Comparison of ENCODE assay signal across 29 mouse cellular contexts in genomic region chrX:142600782-142601181, GRCm38 (mm10).
"Had no signal": no experiment of that assay in that cellular context is flagged by ENCODE, and none has a peak within 500 bp of the region (broad histone marks: within the 10 kb centered on the region; RNA-seq: fewer than 3 reads in every experiment).

No protein-coding gene starts in this region.

- H3K27ac ChIP-seq: embryonic facial prominence, embryonic 10.5 days; embryonic facial prominence, embryonic 12.5 days; embryonic facial prominence, embryonic 13.5 days; embryonic facial prominence, embryonic 15.5 days; forebrain, embryonic 10.5 days; forebrain, embryonic 12.5 days; forebrain, embryonic 13.5 days; forebrain, embryonic 15.5 days; gastrocnemius, adult 2 months; heart, adult 2 months; heart, embryonic 10.5 days had no signal

- DNase-seq: cerebellum, adult 8-10 months; cerebellum, adult 9-10 months; cerebellum, adult 9-11 months; cerebellum, postnatal 10 days; cerebellum, postnatal 14 days; cerebellum, postnatal 25 days; cerebellum, postnatal 36 days; embryo, embryonic 11 days; forebrain, postnatal 0 days; gastrocnemius, adult 2 months; gastrocnemius, postnatal 10 days; gastrocnemius, postnatal 14 days; gastrocnemius, postnatal 25 days; gastrocnemius, postnatal 36 days; heart, adult 11 months; heart, adult 18-20 months; heart, adult 2 months had no signal

- H3K4me1 ChIP-seq: embryonic facial prominence, embryonic 10.5 days; embryonic facial prominence, embryonic 12.5 days; embryonic facial prominence, embryonic 13.5 days; embryonic facial prominence, embryonic 15.5 days; forebrain, embryonic 10.5 days; forebrain, embryonic 12.5 days; forebrain, embryonic 13.5 days; forebrain, embryonic 15.5 days; heart, embryonic 10.5 days had no signal

- ATAC-seq: forebrain, embryonic 13.5 days; forebrain, embryonic 14.5 days; forebrain, embryonic 15.5 days; forebrain, embryonic 16.5 days; forebrain, postnatal 0 days had no signal

- H3K4me2 ChIP-seq: embryonic facial prominence, embryonic 12.5 days; embryonic facial prominence, embryonic 13.5 days; embryonic facial prominence, embryonic 15.5 days; forebrain, embryonic 12.5 days; forebrain, embryonic 13.5 days; forebrain, embryonic 15.5 days had no signal

- H3K9ac ChIP-seq: embryonic facial prominence, embryonic 12.5 days; embryonic facial prominence, embryonic 13.5 days; embryonic facial prominence, embryonic 15.5 days; forebrain, embryonic 12.5 days; forebrain, embryonic 13.5 days; forebrain, embryonic 15.5 days; forebrain, postnatal 0 days had no signal

- H3K9me3 ChIP-seq: embryonic facial prominence, embryonic 10.5 days; embryonic facial prominence, embryonic 12.5 days; embryonic facial prominence, embryonic 13.5 days; embryonic facial prominence, embryonic 15.5 days; forebrain, embryonic 10.5 days; forebrain, embryonic 12.5 days; forebrain, embryonic 13.5 days; forebrain, embryonic 15.5 days; heart, embryonic 10.5 days had no signal

- H3K36me3 ChIP-seq: embryonic facial prominence, embryonic 10.5 days; embryonic facial prominence, embryonic 12.5 days; embryonic facial prominence, embryonic 13.5 days; embryonic facial prominence, embryonic 15.5 days; forebrain, embryonic 10.5 days; forebrain, embryonic 12.5 days; forebrain, embryonic 15.5 days; heart, embryonic 10.5 days had no signal

- H3K4me3 ChIP-seq: embryonic facial prominence, embryonic 10.5 days; embryonic facial prominence, embryonic 12.5 days; embryonic facial prominence, embryonic 13.5 days; embryonic facial prominence, embryonic 15.5 days; erythroblast, embryonic 14.5 days; forebrain, embryonic 10.5 days; forebrain, embryonic 12.5 days; forebrain, embryonic 13.5 days; forebrain, embryonic 15.5 days; gastrocnemius, adult 2 months; heart, adult 2 months; heart, embryonic 10.5 days had no signal

- H3K27me3 ChIP-seq: forebrain, embryonic 15.5 days had no signal
